Mouse (Mus musculus) stomach, postnatal 0 days (tissue): ENCODE results near the gene Cog6.

Experiments
- CTCF ChIP-seq: IDR thresholded peaks from 2 replicates; pipeline ENCODE4 v1.5.1; 2016; ENCODE audit warnings: antibody characterized with exemption, low read depth, mild to moderate bottlenecking, moderate library complexity
- EP300 ChIP-seq: optimal IDR thresholded peaks from 2 replicates; pipeline ENCODE3; 2016; ENCODE audit warnings: antibody characterized with exemption

DNA sequence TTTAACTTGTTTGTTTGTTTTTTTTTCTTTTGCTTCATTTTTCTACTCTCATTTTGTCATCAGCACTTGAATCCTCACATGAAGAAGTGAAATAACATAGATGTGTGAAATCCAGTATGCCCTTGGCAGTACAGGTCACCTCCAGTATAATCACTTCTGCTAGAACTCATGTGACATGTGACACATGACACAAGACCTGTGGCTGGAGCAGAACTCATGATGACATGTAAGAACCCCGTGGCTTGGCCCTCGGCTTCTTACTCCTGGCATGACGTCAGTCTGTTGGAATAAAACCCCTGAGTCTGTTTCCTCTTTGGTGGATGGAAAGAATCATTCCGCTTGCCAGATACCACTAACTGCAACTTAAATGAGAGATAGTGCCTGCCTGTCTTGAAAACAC, 10.3 kb upstream of the Cog6 start:
- TF ChIP-seq CTCF (no peak), EP300 (no peak)
